Comparison of ENCODE assay signal across 32 mouse cellular contexts in genomic region chrX:51938076-51938475, GRCm38 (mm10). TPM values are rescaled to one million over a fixed set of nuclear protein-coding genes. Genes with fewer than 3 reads are reported as not detected.
"Had no signal": no experiment of that assay in that cellular context is flagged by ENCODE, and none has a peak within 500 bp of the region (broad histone marks: within the 10 kb centered on the region; RNA-seq: fewer than 3 reads in every experiment).

No protein-coding gene starts in this region.

- H3K36me3 ChIP-seq: heart, embryonic 10.5 days; heart, embryonic 12.5 days; hindbrain, embryonic 10.5 days; hindbrain, embryonic 12.5 days; hindbrain, embryonic 15.5 days; kidney, embryonic 15.5 days; limb, embryonic 10.5 days; limb, embryonic 12.5 days; liver, embryonic 13.5 days; liver, embryonic 15.5 days had no signal

- DNase-seq: gastrocnemius, adult 2 months; gastrocnemius, postnatal 10 days; gastrocnemius, postnatal 25 days; heart, adult 18-20 months; heart, postnatal 10 days; heart, postnatal 4 days; kidney, adult 11 months; kidney, adult 2 months; kidney, adult 9 months; kidney, postnatal 14 days; kidney, postnatal 36 days; liver; liver, embryonic 13.5 days had no signal

- H3K4me2 ChIP-seq: heart, embryonic 12.5 days; hindbrain, embryonic 12.5 days; hindbrain, embryonic 15.5 days; kidney, embryonic 15.5 days; limb, embryonic 12.5 days; liver, embryonic 11.5 days; liver, embryonic 13.5 days; liver, embryonic 15.5 days had no signal

- ATAC-seq: hindbrain, postnatal 0 days; intestine, embryonic 16.5 days had no signal

- H3K9ac ChIP-seq: heart, embryonic 12.5 days; hindbrain, embryonic 12.5 days; hindbrain, embryonic 15.5 days; kidney, embryonic 15.5 days; limb, embryonic 12.5 days; liver, embryonic 13.5 days; liver, embryonic 15.5 days had no signal

- H3K27me3 ChIP-seq: heart, embryonic 12.5 days; hindbrain, embryonic 12.5 days; hindbrain, embryonic 15.5 days; limb, embryonic 12.5 days; liver, embryonic 13.5 days; liver, embryonic 15.5 days had no signal

- H3K9me3 ChIP-seq: heart, embryonic 10.5 days; heart, embryonic 12.5 days; hindbrain, embryonic 10.5 days; hindbrain, embryonic 12.5 days; hindbrain, embryonic 15.5 days; kidney, embryonic 15.5 days; limb, embryonic 10.5 days; limb, embryonic 12.5 days; liver, embryonic 13.5 days; liver, embryonic 15.5 days had no signal

- H3K4me1 ChIP-seq: heart, embryonic 10.5 days; heart, embryonic 12.5 days; hindbrain, embryonic 10.5 days; hindbrain, embryonic 12.5 days; hindbrain, embryonic 15.5 days; kidney, embryonic 15.5 days; limb, embryonic 10.5 days; limb, embryonic 12.5 days; liver, embryonic 13.5 days; liver, embryonic 15.5 days had no signal

- H3K27ac ChIP-seq: gastrocnemius, adult 2 months; heart, embryonic 10.5 days; hindbrain, embryonic 10.5 days; hindbrain, embryonic 12.5 days; hindbrain, embryonic 15.5 days; hindbrain, postnatal 0 days; kidney, embryonic 15.5 days; kidney, postnatal 0 days; left cerebral cortex, adult 2 months; limb, embryonic 10.5 days; limb, embryonic 12.5 days; liver, embryonic 13.5 days; liver, embryonic 15.5 days had no signal

- H3K4me3 ChIP-seq: gastrocnemius, adult 2 months; heart, embryonic 10.5 days; heart, embryonic 12.5 days; hindbrain, embryonic 10.5 days; hindbrain, embryonic 12.5 days; hindbrain, embryonic 15.5 days; kidney, embryonic 15.5 days; left cerebral cortex, adult 2 months; limb, embryonic 10.5 days; limb, embryonic 12.5 days; liver, embryonic 13.5 days; liver, embryonic 15.5 days had no signal

RNA-seq across cellular contexts. Expression of gene 1700080O16Rik, which starts 34.5 kb away (rescaled TPM):
- polyA plus RNA-seq: heart, embryonic 10.5 days; heart, embryonic 12.5 days; heart, embryonic 14.5 days; heart, embryonic 16.5 days; hindbrain, embryonic 10.5 days; hindbrain, embryonic 12.5 days; hindbrain, embryonic 15.5 days; hindbrain, postnatal 0 days; intestine, embryonic 14.5 days; intestine, embryonic 16.5 days; kidney, adult 2 months; kidney, embryonic 15.5 days; kidney, postnatal 0 days; large intestine, adult 2 months; limb, embryonic 10.5 days; limb, embryonic 12.5 days; limb, embryonic 14.5 days; liver, embryonic 11.5 days; liver, embryonic 13.5 days; liver, embryonic 15.5 days had no signal
